Mouse (Mus musculus): ENCODE results near the gene Mitf. TPM values are rescaled to one million over a fixed set of nuclear protein-coding genes. Genes with fewer than 3 reads are reported as not detected.

Gene Mitf
- polyA plus RNA-seq, 1 experiment from 2014 or later: 0.30 TPM

DNA sequence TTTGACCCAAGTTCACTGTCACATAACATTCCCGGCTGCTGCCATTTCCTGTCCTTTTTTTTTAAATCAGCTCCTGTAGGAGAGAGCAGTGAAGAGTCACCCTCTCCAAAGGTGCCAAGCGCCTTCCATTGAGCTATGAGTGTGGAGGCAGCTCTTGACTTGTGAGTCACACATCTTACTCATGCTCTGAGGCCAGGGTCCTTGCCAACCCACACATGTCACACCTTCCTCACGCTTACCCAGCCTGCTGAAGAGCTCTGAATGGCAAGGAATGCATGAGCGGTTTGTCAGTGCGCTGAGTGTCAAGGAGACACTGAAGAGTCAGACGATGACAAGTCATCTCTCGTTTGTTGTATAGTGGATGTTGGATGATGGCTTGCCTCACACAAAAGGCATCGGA lies 146.0 kb downstream of the Mitf start:
- Histone ChIP-seq H3K4me2 (no peak overlapping the region), H3K9me3 (ENCODE audit: control insufficient read depth, low read length) (no peaks in the 10 kb centered on the region), H3K4me1 (ENCODE audit: control insufficient read depth, insufficient read depth, low read length) (no peaks in the 10 kb centered on the region), H3K4me3 (ENCODE audit: low read depth, low read length) (no peak overlapping the region), H3K27ac (ENCODE audit: low read depth, low read length) (no peak overlapping the region), H3K36me3 (ENCODE audit: control insufficient read depth, insufficient read depth, low read length) (no peaks in the 10 kb centered on the region), H3K27me3 (ENCODE audit: control insufficient read depth, insufficient read depth, low read length) (no peaks in the 10 kb centered on the region), H3K9ac (ENCODE audit: low read length) (no peak overlapping the region)
- no peak for ATAC-seq (ENCODE audit: low FRiP score)
- DNase-seq (ENCODE audit: low spot score, missing footprints): no peak
- WGBS: 79% methylated on average over 8 of the region's 8 CpGs

DNA sequence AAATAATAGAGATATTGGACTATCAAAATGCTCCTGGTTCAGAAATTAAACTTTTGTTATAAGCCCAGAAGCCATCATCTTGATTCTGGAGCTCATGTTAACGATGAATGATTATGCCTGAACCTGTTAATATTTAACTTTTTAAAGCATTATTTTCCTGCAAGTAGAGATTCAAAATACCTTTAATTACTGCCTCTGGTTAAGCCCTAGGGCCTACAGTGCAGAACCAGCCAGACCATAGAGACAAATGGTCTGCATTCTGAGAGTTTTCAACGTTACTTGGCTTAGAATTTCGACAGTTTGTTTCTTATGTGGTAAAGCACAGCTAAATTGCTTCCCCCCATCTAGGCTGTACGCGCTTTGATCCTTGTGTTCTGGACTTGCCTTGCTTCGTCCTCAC lies 149.3 kb downstream of the Mitf start:
- ATAC-seq (ENCODE audit: low FRiP score) (no peak), DNase-seq (ENCODE audit: low spot score, missing footprints) (no peak)
- Histone ChIP-seq H3K9ac (ENCODE audit: low read length) (no peak overlapping the region), H3K4me3 (ENCODE audit: low read depth, low read length) (no peak overlapping the region), H3K27ac (ENCODE audit: low read depth, low read length) (no peak overlapping the region), H3K36me3 (ENCODE audit: control insufficient read depth, insufficient read depth, low read length) (no peaks in the 10 kb centered on the region), H3K9me3 (ENCODE audit: control insufficient read depth, low read length) (no peaks in the 10 kb centered on the region), H3K27me3 (ENCODE audit: control insufficient read depth, insufficient read depth, low read length) (no peaks in the 10 kb centered on the region), H3K4me2 (no peak overlapping the region), H3K4me1 (ENCODE audit: control insufficient read depth, insufficient read depth, low read length) (no peaks in the 10 kb centered on the region)
- WGBS: 90% methylated on average over 6 of the region's 6 CpGs

DNA sequence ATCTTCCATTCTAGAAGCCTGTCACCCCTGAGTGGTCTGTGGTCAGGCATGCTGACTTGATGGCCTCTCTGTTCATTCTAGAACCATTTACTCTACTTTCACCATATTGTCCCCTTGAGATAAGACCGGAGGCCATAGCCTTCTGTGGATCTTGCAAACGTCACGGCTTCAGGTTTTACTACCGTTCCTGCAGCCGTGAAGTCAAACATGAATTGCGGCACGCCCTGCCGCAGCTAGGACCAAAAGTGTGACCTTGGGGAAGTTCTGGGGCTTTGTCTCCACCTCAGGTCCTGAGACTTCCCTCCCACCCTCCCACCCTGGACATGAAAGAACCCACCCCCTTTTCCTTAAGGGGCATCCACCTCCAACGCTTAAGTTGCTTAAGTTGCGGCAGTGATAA lies 149.8 kb downstream of the Mitf start:
- WGBS: 91% methylated on average over 10 of the region's 10 CpGs
- H3K27me3 ChIP-seq (ENCODE audit: control insufficient read depth, insufficient read depth, low read length): no peaks in the 10 kb centered on the region
- no peak for DNase-seq (ENCODE audit: low spot score, missing footprints)

DNA sequence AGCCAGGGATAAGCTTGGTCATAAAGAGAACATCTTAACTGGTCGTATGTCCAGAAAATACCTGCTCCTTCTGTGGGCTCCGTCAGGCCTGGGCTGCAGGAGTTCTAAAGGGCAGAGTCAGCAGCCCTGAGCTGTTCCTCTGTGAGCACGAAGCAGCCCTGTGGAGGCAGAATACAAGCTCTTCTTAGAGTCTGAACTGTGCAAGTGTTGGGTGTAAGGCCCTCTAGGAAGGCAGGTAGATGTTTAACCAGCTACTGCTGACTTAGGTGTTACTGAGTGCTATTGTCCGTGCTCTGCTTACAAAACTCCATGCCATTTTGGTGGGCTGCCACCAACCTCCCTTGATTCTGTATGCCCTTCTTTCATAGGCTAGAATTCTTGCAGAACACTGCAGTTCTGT lies 151.4 kb downstream of the Mitf start:
- Histone ChIP-seq H3K9ac (ENCODE audit: low read length) (no peak overlapping the region), H3K36me3 (ENCODE audit: control insufficient read depth, insufficient read depth, low read length) (no peaks in the 10 kb centered on the region), H3K27ac (ENCODE audit: low read depth, low read length) (no peak overlapping the region), H3K4me1 (ENCODE audit: control insufficient read depth, insufficient read depth, low read length) (no peaks in the 10 kb centered on the region), H3K4me2 (no peak overlapping the region), H3K9me3 (ENCODE audit: control insufficient read depth, low read length) (no peaks in the 10 kb centered on the region), H3K27me3 (ENCODE audit: control insufficient read depth, insufficient read depth, low read length) (no peaks in the 10 kb centered on the region), H3K4me3 (ENCODE audit: low read depth, low read length) (no peak overlapping the region)
- no peak for ATAC-seq (ENCODE audit: low FRiP score)
- WGBS: 83% methylated on average over 4 of the region's 4 CpGs
- DNase-seq (ENCODE audit: low spot score, missing footprints): no peak

More for the DNA sequence above, 149.8 kb downstream of the Mitf start:
- H3K9me3 ChIP-seq (ENCODE audit: control insufficient read depth, low read length): no peaks in the 10 kb centered on the region
- no peak overlapping the region for H3K9ac ChIP-seq (ENCODE audit: low read length)
- no peak overlapping the region for H3K27ac ChIP-seq (ENCODE audit: low read depth, low read length)
- H3K36me3 ChIP-seq (ENCODE audit: control insufficient read depth, insufficient read depth, low read length): no peaks in the 10 kb centered on the region
- no peak overlapping the region for H3K4me3 ChIP-seq (ENCODE audit: low read depth, low read length)
- H3K4me2 ChIP-seq: no peak overlapping the region
- H3K4me1 ChIP-seq (ENCODE audit: control insufficient read depth, insufficient read depth, low read length): no peaks in the 10 kb centered on the region
- ATAC-seq (ENCODE audit: low FRiP score): no peak

DNA sequence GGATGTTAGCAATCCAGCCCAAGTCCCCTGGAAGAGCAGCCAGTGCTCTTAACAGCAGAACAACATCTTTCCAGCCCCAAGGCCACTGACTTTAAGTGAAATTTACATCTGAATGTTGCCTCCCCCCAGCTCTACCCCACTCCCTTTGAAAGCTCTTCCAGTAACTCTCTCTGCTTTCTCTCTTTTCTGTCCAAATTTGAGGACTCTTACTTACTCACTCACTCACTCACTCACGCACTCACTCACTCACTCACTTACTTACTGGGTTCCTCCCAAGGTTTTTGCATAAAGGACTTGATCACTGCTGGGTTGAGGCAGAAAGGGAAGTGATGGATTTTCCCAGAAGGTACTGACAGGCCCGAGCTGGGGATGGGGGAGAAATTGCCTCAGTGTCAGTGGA lies 154.9 kb downstream of the Mitf start:
- Histone ChIP-seq H3K9ac (ENCODE audit: low read length) (no peak overlapping the region), H3K27ac (ENCODE audit: low read depth, low read length) (no peak overlapping the region)
- 40% methylated on average over 2 of the region's 2 CpGs for WGBS

GRCm38 (mm10) chr6:97962311-97962710 lies 155.5 kb downstream of the Mitf start:
- Histone ChIP-seq H3K4me1 (ENCODE audit: control insufficient read depth, insufficient read depth, low read length) (no peaks in the 10 kb centered on the region), H3K4me3 (ENCODE audit: low read depth, low read length) (no peak overlapping the region), H3K9ac (ENCODE audit: low read length) (no peak overlapping the region), H3K27me3 (ENCODE audit: control insufficient read depth, insufficient read depth, low read length) (no peaks in the 10 kb centered on the region), H3K36me3 (ENCODE audit: control insufficient read depth, insufficient read depth, low read length) (no peaks in the 10 kb centered on the region), H3K4me2 (no peak overlapping the region), H3K27ac (ENCODE audit: low read depth, low read length) (no peak overlapping the region), H3K9me3 (ENCODE audit: control insufficient read depth, low read length) (no peaks in the 10 kb centered on the region)
- ATAC-seq (ENCODE audit: low FRiP score): no peak
- no peak for DNase-seq (ENCODE audit: low spot score, missing footprints)
- WGBS: 84% methylated on average over 1 of the region's 1 CpGs

More for the DNA sequence above, 154.9 kb downstream of the Mitf start:
- H3K36me3 ChIP-seq (ENCODE audit: control insufficient read depth, insufficient read depth, low read length): no peaks in the 10 kb centered on the region
- no peaks in the 10 kb centered on the region for H3K27me3 ChIP-seq (ENCODE audit: control insufficient read depth, insufficient read depth, low read length)
- ATAC-seq (ENCODE audit: low FRiP score): no peak
- no peak for DNase-seq (ENCODE audit: low spot score, missing footprints)
- no peak overlapping the region for H3K4me2 ChIP-seq
- no peak overlapping the region for H3K4me3 ChIP-seq (ENCODE audit: low read depth, low read length)
- no peaks in the 10 kb centered on the region for H3K4me1 ChIP-seq (ENCODE audit: control insufficient read depth, insufficient read depth, low read length)
- no peaks in the 10 kb centered on the region for H3K9me3 ChIP-seq (ENCODE audit: control insufficient read depth, low read length)

DNA sequence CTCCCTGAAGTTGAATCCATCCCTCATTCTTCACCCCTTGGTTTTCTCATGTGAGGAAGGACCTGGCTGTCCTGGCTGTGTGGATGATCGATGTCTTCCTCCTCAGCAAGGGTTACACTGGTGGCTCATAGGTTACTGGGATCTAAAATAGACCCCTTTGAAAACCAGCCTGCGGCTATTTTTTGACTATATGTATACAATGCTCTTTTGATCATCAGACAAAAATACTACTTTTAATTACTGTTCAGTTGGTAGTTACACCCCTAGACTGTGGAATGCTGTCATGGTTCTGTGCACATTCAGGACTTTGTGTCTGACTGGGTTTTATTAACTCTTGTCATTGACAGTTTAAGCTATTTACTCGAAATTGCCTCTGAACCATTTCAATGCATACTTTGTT lies 157.9 kb downstream of the Mitf start:
- DNase-seq (ENCODE audit: low spot score, missing footprints) (no peak), ATAC-seq (ENCODE audit: low FRiP score) (no peak)
- Histone ChIP-seq H3K27ac (ENCODE audit: low read depth, low read length) (no peak overlapping the region), H3K4me1 (ENCODE audit: control insufficient read depth, insufficient read depth, low read length) (no peaks in the 10 kb centered on the region), H3K4me2 (no peak overlapping the region), H3K9ac (ENCODE audit: low read length) (no peak overlapping the region), H3K36me3 (ENCODE audit: control insufficient read depth, insufficient read depth, low read length) (no peaks in the 10 kb centered on the region), H3K9me3 (ENCODE audit: control insufficient read depth, low read length) (no peaks in the 10 kb centered on the region), H3K27me3 (ENCODE audit: control insufficient read depth, insufficient read depth, low read length) (no peaks in the 10 kb centered on the region), H3K4me3 (ENCODE audit: low read depth, low read length) (no peak overlapping the region)
- 68% methylated on average over 3 of the region's 3 CpGs for WGBS

- H3K4me1 ChIP-seq (ENCODE audit: control insufficient read depth, insufficient read depth, low read length): no peaks in the 10 kb centered on the region
- H3K4me2 ChIP-seq: no peak overlapping the region
- H3K27ac ChIP-seq (ENCODE audit: low read depth, low read length): no peak overlapping the region
- 66% methylated on average over 9 of the region's 9 CpGs for WGBS
- no peak overlapping the region for H3K4me3 ChIP-seq (ENCODE audit: low read depth, low read length)
- no peaks in the 10 kb centered on the region for H3K27me3 ChIP-seq (ENCODE audit: control insufficient read depth, insufficient read depth, low read length)
- no peak for DNase-seq (ENCODE audit: low spot score, missing footprints)
- H3K9me3 ChIP-seq (ENCODE audit: control insufficient read depth, low read length): no peaks in the 10 kb centered on the region
- no peaks in the 10 kb centered on the region for H3K36me3 ChIP-seq (ENCODE audit: control insufficient read depth, insufficient read depth, low read length)
- no peak overlapping the region for H3K9ac ChIP-seq (ENCODE audit: low read length)
- ATAC-seq (ENCODE audit: low FRiP score): no peak
These were observed 174.8 kb downstream of the Mitf start for GRCm38 (mm10) chr6:97981668-97982067.

DNA sequence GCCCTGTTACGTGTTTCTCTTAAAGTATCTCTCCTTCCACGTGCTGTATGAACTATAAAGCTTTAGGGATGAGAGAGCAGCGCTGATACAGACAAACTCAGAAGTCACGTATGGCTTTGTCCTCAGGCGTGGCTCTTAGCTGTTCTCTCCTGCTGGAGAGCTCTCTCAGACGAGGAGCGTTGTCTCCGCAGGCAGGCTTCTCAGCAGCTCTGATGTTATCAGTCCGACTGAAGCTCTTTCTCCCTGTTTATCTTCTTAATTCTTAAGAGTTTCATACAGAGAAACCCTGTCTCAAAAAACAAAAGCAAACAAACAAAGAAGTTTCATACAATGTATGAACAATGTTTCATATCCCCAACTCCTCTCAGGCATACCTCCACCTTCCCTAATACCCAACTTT lies 178.8 kb downstream of the Mitf start:
- 71% methylated on average over 9 of the region's 9 CpGs for WGBS
- Histone ChIP-seq H3K4me2 (no peak overlapping the region), H3K27ac (ENCODE audit: low read depth, low read length) (no peak overlapping the region), H3K4me1 (ENCODE audit: control insufficient read depth, insufficient read depth, low read length) (no peaks in the 10 kb centered on the region), H3K36me3 (ENCODE audit: control insufficient read depth, insufficient read depth, low read length) (no peaks in the 10 kb centered on the region), H3K4me3 (ENCODE audit: low read depth, low read length) (no peak overlapping the region), H3K27me3 (ENCODE audit: control insufficient read depth, insufficient read depth, low read length) (no peaks in the 10 kb centered on the region), H3K9me3 (ENCODE audit: control insufficient read depth, low read length) (no peaks in the 10 kb centered on the region), H3K9ac (ENCODE audit: low read length) (no peak overlapping the region)
- DNase-seq (ENCODE audit: low spot score, missing footprints) (no peak), ATAC-seq (ENCODE audit: low FRiP score) (no peak)

DNA sequence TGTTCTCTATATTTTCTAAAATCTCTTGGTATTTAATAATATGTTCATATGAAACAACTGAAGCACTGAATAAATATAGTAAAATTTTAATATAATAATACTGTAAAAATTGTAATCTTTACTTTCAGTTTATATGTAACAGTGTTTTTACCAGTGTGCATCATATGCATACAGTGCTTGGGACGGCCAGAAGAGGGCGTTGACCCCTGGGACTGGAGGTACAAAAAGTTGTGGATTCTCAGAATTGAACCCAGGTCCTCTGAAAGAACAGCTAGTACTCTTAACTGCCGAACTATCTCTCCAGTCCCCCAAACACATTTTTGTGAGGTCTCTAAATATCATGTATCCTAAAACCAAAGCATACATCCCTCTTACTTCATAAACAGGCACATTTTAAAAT lies 179.6 kb downstream of the Mitf start:
- no peak for DNase-seq (ENCODE audit: low spot score, missing footprints)
- H3K4me1 ChIP-seq (ENCODE audit: control insufficient read depth, insufficient read depth, low read length): no peaks in the 10 kb centered on the region
- H3K4me2 ChIP-seq: no peak overlapping the region
- no peak overlapping the region for H3K27ac ChIP-seq (ENCODE audit: low read depth, low read length)
- no peak overlapping the region for H3K9ac ChIP-seq (ENCODE audit: low read length)
- H3K27me3 ChIP-seq (ENCODE audit: control insufficient read depth, insufficient read depth, low read length): no peaks in the 10 kb centered on the region
- H3K4me3 ChIP-seq (ENCODE audit: low read depth, low read length): no peak overlapping the region
- ATAC-seq (ENCODE audit: low FRiP score): no peak
- WGBS: 83% methylated on average over 3 of the region's 3 CpGs
- no peaks in the 10 kb centered on the region for H3K36me3 ChIP-seq (ENCODE audit: control insufficient read depth, insufficient read depth, low read length)
- no peaks in the 10 kb centered on the region for H3K9me3 ChIP-seq (ENCODE audit: control insufficient read depth, low read length)
